Mouse (Mus musculus) bone marrow macrophage, adult 2 months (primary cell): ENCODE measurements around the gene Fbxo8.

Source experiments
- CTCF ChIP-seq: IDR thresholded peaks from 2 replicates; pipeline ENCODE4 v1.5.1; 2012; ENCODE audit warnings: low read depth, mild to moderate bottlenecking, low read length, moderate library complexity
- POLR2A ChIP-seq: IDR thresholded peaks from 2 replicates; pipeline ENCODE4 v1.6.1; 2012; ENCODE audit warnings: mild to moderate bottlenecking, low read depth, low read length, borderline replicate concordance

DNA sequence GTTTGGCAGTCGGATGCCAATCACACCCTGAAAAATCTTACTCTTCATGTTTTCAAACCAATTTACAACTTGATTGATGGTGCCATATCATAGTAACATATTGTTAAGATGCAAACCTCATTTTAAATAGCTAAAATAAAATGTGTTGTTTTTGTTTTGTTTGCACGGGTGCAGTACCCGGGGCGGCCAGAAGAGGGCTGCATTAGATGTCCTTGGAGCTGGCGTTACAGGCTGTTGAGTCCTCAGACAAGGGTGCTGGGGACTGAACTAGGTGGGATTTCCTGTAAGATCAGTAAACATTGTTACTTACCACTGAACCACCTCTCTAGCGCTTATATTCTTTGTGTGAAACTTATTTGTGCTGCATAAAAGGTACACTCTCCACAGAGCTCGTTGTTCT lies 65.4 kb downstream of the Fbxo8 start:
- TF ChIP-seq POLR2A, result no peak
- peak; percentile 77 for TF ChIP-seq CTCF
